Mouse (Mus musculus): ENCODE results near the gene Pga5. TPM values are rescaled to one million over a fixed set of nuclear protein-coding genes. Genes with fewer than 3 reads are reported as not detected.

Pga5 gene
- polyA plus RNA-seq (2021; fragmentation: Nextera tagmentation) = not detected in 2 replicates
- long read RNA-seq, experiment 1 = 0 reads
- long read RNA-seq, experiment 2 = 0 reads

DNA sequence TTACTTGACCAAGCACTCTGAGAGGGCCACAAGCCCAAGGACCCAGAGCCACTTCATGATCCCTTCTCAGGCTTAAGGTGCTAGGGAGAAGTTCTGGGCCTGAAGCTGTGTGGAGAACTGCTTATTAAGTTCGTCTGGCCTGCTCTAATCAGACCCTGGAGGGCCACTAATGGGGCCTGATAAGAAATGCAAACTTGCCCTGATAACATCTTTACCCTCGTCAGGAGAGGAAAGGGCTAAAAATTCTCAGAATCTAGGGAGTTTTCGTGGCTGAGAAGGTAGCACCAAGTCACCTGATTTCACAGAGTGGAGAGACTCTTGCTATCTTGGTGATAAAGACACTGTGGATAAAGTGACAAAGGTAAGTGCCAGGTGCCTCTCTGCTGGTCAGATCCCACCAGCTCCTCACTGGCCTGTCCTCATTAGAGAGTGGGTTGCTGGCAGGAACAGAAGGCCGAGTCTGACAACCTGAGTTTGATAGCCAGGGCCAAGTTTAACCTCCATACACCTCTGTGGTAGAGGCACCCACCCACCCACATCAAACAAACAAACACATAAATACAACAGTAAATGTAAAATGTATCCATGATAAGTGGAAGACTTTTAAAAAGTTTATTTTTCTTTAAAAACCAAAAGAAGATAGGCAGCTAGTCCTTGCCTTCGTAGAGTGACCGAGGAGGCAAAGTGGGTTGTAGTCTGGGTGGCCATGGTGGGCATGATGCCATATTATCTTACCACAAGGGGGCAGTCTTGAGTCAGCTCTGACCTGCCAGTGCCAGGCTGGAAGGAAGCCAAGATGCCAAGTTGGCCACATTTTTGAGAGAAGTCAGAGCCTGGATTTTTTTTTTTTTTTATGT, at the start of gene Pga5:
Gene Pga5 (minus strand): TSS at position 157 of the 857 bp plus-strand sequence.

DNA sequence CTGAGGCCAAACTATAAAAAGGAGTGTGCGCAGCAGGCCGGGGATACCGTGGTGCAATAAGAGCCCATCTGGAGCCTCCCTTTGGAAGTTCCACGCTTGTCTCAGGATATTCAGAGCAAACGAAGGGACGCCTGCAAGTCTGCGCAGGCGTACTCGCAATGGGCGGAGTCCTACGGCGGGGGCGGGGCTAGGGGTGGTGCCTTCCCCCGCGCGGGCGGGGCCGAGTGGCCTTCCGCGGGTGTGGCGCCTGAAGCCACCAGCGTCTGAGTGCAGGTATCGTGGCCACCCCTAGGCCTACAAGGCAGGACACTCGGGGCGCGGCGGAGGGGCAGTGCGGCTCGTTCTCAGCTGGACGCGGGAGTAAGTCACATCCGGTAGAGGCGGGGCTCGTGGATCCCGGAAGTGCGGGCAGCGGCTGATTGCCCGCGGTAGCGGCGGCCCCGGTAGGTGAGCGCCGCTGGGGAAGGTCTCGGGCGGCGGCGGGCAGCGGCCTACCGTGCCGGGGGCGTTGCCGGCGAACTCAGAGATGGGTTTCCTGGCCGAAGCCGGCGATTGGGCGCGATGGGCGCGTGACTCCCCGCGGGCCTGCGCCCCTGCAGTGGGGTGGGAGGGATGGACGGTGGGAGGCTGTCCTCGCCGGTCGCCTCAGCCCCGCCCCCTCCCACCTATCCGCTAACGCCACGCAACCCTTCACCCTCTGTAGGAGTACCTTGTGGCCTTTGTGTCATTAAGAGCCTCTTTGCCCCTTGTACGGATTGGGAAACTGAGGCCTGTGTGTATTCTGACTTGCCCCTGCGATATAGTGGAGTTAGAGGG, 10.9 kb upstream of the Pga5 start, which contains the start of gene Vps37c:
Gene Vps37c (plus strand): TSS at position 199 of the 816 bp plus-strand sequence.

DNA sequence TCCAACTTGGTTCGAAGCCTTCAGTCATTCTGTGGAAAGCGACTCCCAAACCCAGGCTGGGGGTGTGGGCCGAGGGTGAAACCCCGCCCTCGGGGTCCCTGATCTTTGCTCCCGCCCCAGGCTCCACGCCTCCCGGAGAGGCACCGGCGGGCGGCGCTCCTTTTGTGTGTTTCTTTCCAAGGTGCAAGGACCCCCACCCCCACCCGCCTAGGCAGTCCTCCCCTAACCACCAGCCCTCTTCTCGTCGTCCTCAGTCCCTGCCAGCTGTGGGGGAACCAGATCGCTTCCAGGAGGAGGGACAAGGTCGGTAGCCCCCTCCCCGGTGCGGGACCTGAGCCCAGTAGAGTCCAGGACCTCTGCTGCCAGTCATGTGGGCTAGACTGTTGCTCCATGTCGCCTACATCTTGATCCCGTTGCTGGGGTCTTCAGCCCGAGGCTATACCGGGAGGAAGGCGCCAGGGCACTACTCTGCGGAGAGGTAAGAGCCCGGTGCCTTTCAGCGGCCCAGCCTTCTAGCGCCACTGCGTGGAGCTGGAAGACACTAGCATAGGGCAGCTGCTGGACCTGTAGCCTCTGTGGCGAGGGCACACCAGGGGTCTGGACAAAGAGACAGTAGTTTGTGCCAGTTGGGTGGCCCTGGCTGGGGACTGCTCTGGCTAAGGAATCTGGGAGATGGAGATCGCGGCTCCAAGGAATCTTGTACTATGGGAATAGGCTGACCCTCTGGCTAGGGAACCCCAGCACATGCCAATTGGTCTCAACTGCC, 43.6 kb downstream of the Pga5 start, which contains the start of gene Vwce:
Gene Vwce (plus strand): TSS at position 108 of the 766 bp plus-strand sequence.

Other genes with a start within 250 kb of the Pga5 start
- 2.9 and 3.6 TPM in 2 replicates for gene Lrrc10b, start 220.6 kb downstream of the Pga5 start, polyA plus RNA-seq (2021; fragmentation: Nextera tagmentation)
- gene Ppp1r32, start 195.1 kb downstream of the Pga5 start, polyA plus RNA-seq (2021; fragmentation: Nextera tagmentation) = 0.77 and 0.99 TPM in 2 replicates
- 8.3 and 20.8 TPM in 2 replicates for gene Cpsf7, start 152.8 kb downstream of the Pga5 start, polyA plus RNA-seq (2021; fragmentation: Nextera tagmentation)
- gene Sdhaf2, start 151.9 kb downstream of the Pga5 start, polyA plus RNA-seq (2021; fragmentation: Nextera tagmentation) = 65.6 and 71.1 TPM in 2 replicates
- 16.5 and 18.8 TPM in 2 replicates for gene Tmem216, start 121.8 kb downstream of the Pga5 start, polyA plus RNA-seq (2021; fragmentation: Nextera tagmentation)
- gene Cyb561a3, start 100.9 kb downstream of the Pga5 start, polyA plus RNA-seq (2021; fragmentation: Nextera tagmentation) = 20.8 and 21.5 TPM in 2 replicates
- 16.4 and 16.5 TPM in 2 replicates for gene Tmem138, start 100.7 kb downstream of the Pga5 start, polyA plus RNA-seq (2021; fragmentation: Nextera tagmentation)
- gene Ddb1, start 72.7 kb downstream of the Pga5 start, polyA plus RNA-seq (2021; fragmentation: Nextera tagmentation) = 49.1 and 60.4 TPM in 2 replicates
- 1.7 and 5.6 TPM in 2 replicates for gene Tkfc, start 72.4 kb downstream of the Pga5 start, polyA plus RNA-seq (2021; fragmentation: Nextera tagmentation)
- gene Vwce, start 43.9 kb downstream of the Pga5 start, polyA plus RNA-seq (2021; fragmentation: Nextera tagmentation) = 0.48 TPM in 1 of 2 replicates, not detected in the other
- gene Vps37c, start 10.7 kb upstream of the Pga5 start, polyA plus RNA-seq (2021; fragmentation: Nextera tagmentation) = 20.3 and 26.0 TPM in 2 replicates
- gene Cd5, start 60.9 kb upstream of the Pga5 start, polyA plus RNA-seq (2021; fragmentation: Nextera tagmentation) = not detected in 2 replicates
- gene Cd6, start 152.0 kb upstream of the Pga5 start, polyA plus RNA-seq (2021; fragmentation: Nextera tagmentation) = 3.6 and 4.7 TPM in 2 replicates
- 0.23 and 0.29 TPM in 2 replicates for gene Slc15a3, start 161.7 kb upstream of the Pga5 start, polyA plus RNA-seq (2021; fragmentation: Nextera tagmentation)
- 51.6 and 71.8 TPM in 2 replicates for gene Tmem132a, start 191.9 kb upstream of the Pga5 start, polyA plus RNA-seq (2021; fragmentation: Nextera tagmentation)
- gene Tmem109, start 203.9 kb upstream of the Pga5 start, polyA plus RNA-seq (2021; fragmentation: Nextera tagmentation) = 48.6 and 51.7 TPM in 2 replicates
- 23.9 and 65.3 TPM in 2 replicates for gene Prpf19, start 217.2 kb upstream of the Pga5 start, polyA plus RNA-seq (2021; fragmentation: Nextera tagmentation)
- gene Zp1, start 242.6 kb upstream of the Pga5 start, polyA plus RNA-seq (2021; fragmentation: Nextera tagmentation) = not detected in 2 replicates

All from left cerebral cortex, adult 6 months (tissue).